Mouse (Mus musculus) neural tube, embryonic 11.5 days (tissue): ENCODE measurements around the gene Zfpl1. TPM values are rescaled to one million over a fixed set of nuclear protein-coding genes. Genes with fewer than 3 reads are reported as not detected.

Experiments
- ATAC-seq: fragments of 200-750 bp; cut with Nextera tagmentation; 2 replicates; pipeline ENCODE4 v1.8.0; 2017; ENCODE audit warnings: moderate number of reproducible peaks, mild to moderate bottlenecking, moderate TSS enrichment, moderate library complexity; ENCODE audit not compliant: insufficient read depth, low FRiP score, low TSS enrichment
- DNase-seq: peaks from one replicate; pipeline ENCODE4 v3.0.0-alpha.2; 2015; ENCODE audit warnings: low spot score
- H3K27ac ChIP-seq: fragments of 300-500 bp; sonication (generic); 2 replicates; pipeline ENCODE4 v1.5.1; 2014; ENCODE audit warnings: low read depth, mild to moderate bottlenecking, low read length
- H3K27me3 ChIP-seq: fragments of 300-500 bp; sonication (generic); 2 replicates; pipeline ENCODE4 v1.6.1; 2014; ENCODE audit warnings: mild to moderate bottlenecking, low read length, mixed read lengths; ENCODE audit not compliant: control insufficient read depth, insufficient read depth
- H3K36me3 ChIP-seq: fragments of 300-500 bp; sonication (generic); 2 replicates; pipeline ENCODE4 v1.6.1; 2014; ENCODE audit warnings: mild to moderate bottlenecking, low read length, moderate library complexity, mixed read lengths; ENCODE audit not compliant: control insufficient read depth, insufficient read depth
- H3K4me1 ChIP-seq: fragments of 300-500 bp; sonication (generic); 2 replicates; pipeline ENCODE4 v1.6.1; 2014; ENCODE audit warnings: low read length, mixed read lengths; ENCODE audit not compliant: control insufficient read depth, insufficient read depth
- H3K4me2 ChIP-seq: fragments of 300-500 bp; sonication (generic); 2 replicates; pipeline ENCODE4 v1.6.1; 2014; ENCODE audit warnings: low read depth, mild to moderate bottlenecking, moderate library complexity
- H3K4me3 ChIP-seq: fragments of 300-500 bp; sonication (generic); 2 replicates; pipeline ENCODE4 v1.5.1; 2014; ENCODE audit warnings: low read depth, low read length
- H3K9ac ChIP-seq: fragments of 300-500 bp; sonication (generic); 2 replicates; pipeline ENCODE4 v1.6.1; 2014; ENCODE audit warnings: mild to moderate bottlenecking, low read length
- H3K9me3 ChIP-seq: fragments of 300-500 bp; sonication (generic); 2 replicates; pipeline ENCODE4 v1.6.1; 2016; ENCODE audit warnings: low read length; ENCODE audit not compliant: control insufficient read depth
- WGBS: fragments of 180-500 bp; shearing (Covaris S2); extraction: QIAGEN DNeasy Blood & Tissue Kit; methylation state at CpG from one replicate; pipeline ENCODE4 v1.1.7; 2014; 5-methylcytosine and 5-hydroxymethylcytosine counted together
- polyA plus RNA-seq: library from polyadenylated mRNA; unstranded; fragments of >200 nt; fragmentation: Nextera tagmentation; extraction: Ambion mirVana; gene quantifications from 2 replicates; pipeline ENCODE4 v1.2.1, GENCODE M21; 2014

The Zfpl1 gene
- polyA plus RNA-seq, 1 experiment from 2014 or later, result 74.3 TPM

DNA sequence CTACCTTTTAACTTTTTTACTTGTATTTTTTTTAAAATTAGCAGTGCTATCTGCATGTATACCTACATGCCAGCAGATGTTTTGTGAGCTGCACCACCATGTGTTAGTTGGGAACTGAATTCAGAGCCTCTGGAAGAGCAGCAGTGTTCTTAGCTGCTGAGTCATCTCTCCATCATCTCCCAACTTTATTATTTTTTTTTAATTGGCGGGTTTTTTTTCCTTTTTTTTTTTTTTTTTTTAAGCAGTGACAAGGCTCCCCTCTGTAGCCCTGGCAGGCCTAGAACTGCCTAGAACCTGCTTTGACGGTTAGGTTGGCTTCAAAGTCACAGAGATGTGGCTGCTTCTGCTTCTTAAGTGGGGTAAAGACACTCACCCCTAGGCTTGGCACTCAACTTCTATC is 40.1 kb upstream of the Zfpl1 start:
- H3K9ac ChIP-seq, result no peak overlapping the region

GRCm38 (mm10) chr19:6123330-6123729 is 38.6 kb upstream of the Zfpl1 start:
- Histone ChIP-seq H3K9ac (no peak overlapping the region), H3K4me1 (no peaks in the 10 kb centered on the region), H3K27ac (peak overlapping the region; percentile 62), H3K9me3 (no peaks in the 10 kb centered on the region; the same call in 1 of the 2 replicates), H3K27me3 (no peaks in the 10 kb centered on the region), H3K4me3 (no peak overlapping the region), H3K36me3 (no peaks in the 10 kb centered on the region), H3K4me2 (no peak overlapping the region)
- no peak for DNase-seq
- ATAC-seq, result no peak
- WGBS, result 65% methylated on average over 8 of the region's 8 CpGs

More for the DNA sequence above, 40.1 kb upstream of the Zfpl1 start:
- Histone ChIP-seq H3K9me3 (no peaks in the 10 kb centered on the region; the same call in 1 of the 2 replicates), H3K27ac (no peak overlapping the region), H3K4me3 (no peak overlapping the region), H3K4me2 (no peak overlapping the region), H3K27me3 (no peaks in the 10 kb centered on the region), H3K4me1 (no peaks in the 10 kb centered on the region), H3K36me3 (no peaks in the 10 kb centered on the region)
- WGBS, result 83% methylated on average over 2 of the region's 2 CpGs
- ATAC-seq, result no peak
- no peak for DNase-seq

- no peak overlapping the region for H3K9ac ChIP-seq
These were observed 37.0 kb upstream of the Zfpl1 start for GRCm38 (mm10) chr19:6121761-6122160.

DNA sequence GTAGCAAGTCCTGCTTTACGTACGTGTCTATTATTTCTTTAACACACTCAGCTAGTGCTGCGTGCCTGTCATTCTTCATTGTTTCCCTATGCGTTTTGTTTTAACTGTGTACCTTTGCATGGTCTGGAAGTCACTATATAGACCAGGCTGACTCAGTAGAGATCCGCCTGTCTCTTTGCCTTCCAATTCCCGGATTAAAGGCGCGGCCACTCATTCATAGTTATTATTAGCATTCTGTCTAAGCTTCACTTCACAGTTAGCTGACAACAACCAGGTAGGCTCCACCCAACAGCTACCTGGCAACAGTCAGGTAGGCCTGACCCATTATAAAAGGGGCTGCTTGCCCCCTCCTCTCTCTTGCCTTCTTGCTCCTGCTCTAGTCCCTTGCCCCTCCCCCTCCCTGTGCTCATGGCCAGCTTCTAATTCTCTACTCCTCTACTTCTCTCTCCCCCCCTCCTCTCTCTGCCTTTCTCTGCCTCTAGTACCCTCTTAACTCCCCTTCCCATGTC is 34.0 kb upstream of the Zfpl1 start:
- Histone ChIP-seq H3K9ac (peak overlapping the region; percentile 87), H3K4me3 (peak overlapping the region; percentile 81), H3K36me3 (peaks cover 11% of the 10 kb centered on the region), H3K27ac (peak overlapping the region; percentile 94), H3K4me1 (peaks cover 7% of the 10 kb centered on the region; the same call in 1 of the 2 replicates), H3K27me3 (no peaks in the 10 kb centered on the region), H3K9me3 (no peaks in the 10 kb centered on the region), H3K4me2 (peak overlapping the region; percentile 92)
- ATAC-seq, result 0 out of 2 replicates have a peak, but pooled peaks have one; percentile 8
- whole genome bisulfite sequencing, result 3% methylated on average over 8 of the region's 8 CpGs
- DNase-seq, result peak; percentile 40

More at GRCm38 (mm10) chr19:6121761-6122160, 37.0 kb upstream of the Zfpl1 start:
- DNase-seq (no peak), ATAC-seq (no peak)
- no peaks in the 10 kb centered on the region; the same call in 1 of the 2 replicates for H3K9me3 ChIP-seq
- H3K27ac ChIP-seq, result no peak overlapping the region
- WGBS, result 29% methylated on average over 18 of the region's 19 CpGs
- H3K27me3 ChIP-seq, result no peaks in the 10 kb centered on the region
- H3K4me3 ChIP-seq, result no peak overlapping the region
- no peak overlapping the region for H3K4me2 ChIP-seq
- peaks cover 4% of the 10 kb centered on the region; the same call in 1 of the 2 replicates for H3K4me1 ChIP-seq
- H3K36me3 ChIP-seq, result no peaks in the 10 kb centered on the region

DNA sequence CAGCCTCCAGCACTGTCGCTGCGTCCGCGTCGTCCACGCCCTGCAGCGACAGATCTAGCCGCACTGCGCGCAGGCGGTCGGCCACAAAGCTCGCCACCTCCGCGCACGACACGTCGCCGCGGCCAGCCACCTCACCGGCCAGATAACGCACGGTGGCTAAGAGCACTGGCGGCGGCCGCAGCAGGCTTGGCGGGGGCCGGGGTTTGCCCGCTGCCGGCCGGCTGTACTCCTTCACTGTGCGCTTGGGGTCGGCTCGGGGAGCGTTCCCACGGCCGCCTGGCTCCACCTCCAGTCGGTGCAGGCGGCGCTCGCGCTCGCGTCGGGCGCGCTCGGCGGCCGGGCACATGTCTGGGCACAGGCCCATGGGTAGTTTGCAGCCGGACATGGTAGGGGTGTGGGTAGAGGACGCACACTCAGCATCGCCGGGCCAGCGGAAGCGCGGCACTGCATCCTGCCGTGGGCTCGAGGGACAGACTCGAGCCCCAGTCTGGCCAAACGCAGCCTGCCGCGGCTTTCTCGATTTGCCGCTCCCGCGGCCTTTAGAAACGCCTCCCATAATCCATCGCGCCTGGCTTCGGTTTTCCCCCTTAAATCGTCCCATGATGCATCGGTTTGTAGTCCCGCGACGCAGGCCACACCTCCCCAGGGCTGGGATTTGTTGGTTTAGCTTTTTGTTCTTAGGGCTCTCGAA is 33.4 kb upstream of the Zfpl1 start, which contains the start of gene Sac3d1:
Sac3d1 (minus strand) TSS at position 665 of the 691 bp plus-strand sequence.
- H3K36me3 ChIP-seq, result peaks cover 11% of the 10 kb centered on the region
- H3K9me3 ChIP-seq, result no peaks in the 10 kb centered on the region
- peak within 1 kb of the TSS; percentile 94 for H3K27ac ChIP-seq
- H3K4me3 ChIP-seq, result peak within 1 kb of the TSS; percentile 81
- DNase-seq, result peak; percentile 94
- no peaks in the 10 kb centered on the region for H3K27me3 ChIP-seq
- peak; percentile 88 for ATAC-seq
- H3K4me1 ChIP-seq, result peaks cover 7% of the 10 kb centered on the region; the same call in 1 of the 2 replicates
- H3K4me2 ChIP-seq, result peak within 1 kb of the TSS; percentile 92
- peak within 1 kb of the TSS; percentile 87 for H3K9ac ChIP-seq
- WGBS, result under 1% methylated on average over 77 of the region's 77 CpGs

GRCm38 (mm10) chr19:6117346-6117985 is 32.7 kb upstream of the Zfpl1 start:
- no peaks in the 10 kb centered on the region for H3K27me3 ChIP-seq
- peaks cover 7% of the 10 kb centered on the region; the same call in 1 of the 2 replicates for H3K4me1 ChIP-seq
- peaks cover 11% of the 10 kb centered on the region for H3K36me3 ChIP-seq
- 6% methylated on average over 32 of the region's 32 CpGs for WGBS
- no peak for DNase-seq
- ATAC-seq, result no peak; the same call in 1 of the 2 replicates
- peak overlapping the region; percentile 81 for H3K4me3 ChIP-seq
- no peaks in the 10 kb centered on the region for H3K9me3 ChIP-seq
- H3K9ac ChIP-seq, result peak overlapping the region; percentile 87
- H3K4me2 ChIP-seq, result peak overlapping the region; percentile 92
- peak overlapping the region; percentile 94 for H3K27ac ChIP-seq

DNA sequence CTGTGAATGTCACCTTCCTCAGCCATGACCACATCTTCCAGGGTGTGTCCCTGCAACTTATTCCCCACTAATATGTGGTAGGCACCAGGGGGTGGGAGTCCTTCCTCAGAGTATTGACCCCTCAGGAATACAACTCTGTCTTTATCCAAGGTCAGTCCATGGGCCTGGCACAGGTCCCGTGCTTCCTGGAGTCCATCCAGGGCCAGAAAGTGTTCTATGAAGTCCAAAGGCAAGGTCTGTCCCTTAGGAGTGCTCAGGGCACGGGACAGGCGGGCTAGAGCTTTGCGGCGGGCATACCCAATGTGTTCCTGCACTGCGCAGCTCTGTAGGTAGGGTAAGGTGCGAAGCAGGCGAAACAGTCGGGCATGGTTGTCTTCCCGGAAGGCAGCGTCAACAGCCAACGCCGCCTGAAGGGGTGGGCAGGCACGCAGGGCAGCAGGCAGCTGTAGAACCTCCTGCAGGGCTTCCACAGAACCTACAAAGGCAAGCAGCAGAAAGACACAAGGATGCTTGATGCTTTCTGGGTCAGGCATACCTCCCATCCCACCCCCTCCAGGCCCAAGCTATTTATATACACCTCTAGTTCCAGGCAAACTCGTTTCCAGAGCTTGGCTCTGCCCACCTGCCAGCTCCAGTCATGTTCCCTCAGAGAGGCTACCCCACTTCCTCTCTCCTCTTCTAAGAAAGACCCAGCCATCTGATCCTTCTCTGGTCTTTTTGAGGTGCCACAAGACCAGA is 31.5 kb upstream of the Zfpl1 start:
- Histone ChIP-seq H3K4me3 (no peak overlapping the region), H3K4me1 (peaks cover 7% of the 10 kb centered on the region; the same call in 1 of the 2 replicates), H3K9ac (peak overlapping the region; percentile 6; the same call in 1 of the 2 replicates), H3K27me3 (no peaks in the 10 kb centered on the region), H3K36me3 (peaks cover 11% of the 10 kb centered on the region), H3K9me3 (no peaks in the 10 kb centered on the region), H3K4me2 (0 out of 2 replicates have a peak overlapping the region, but pooled peaks have one; percentile 0), H3K27ac (no peak overlapping the region)
- ATAC-seq (no peak), DNase-seq (no peak)
- WGBS, result 93% methylated on average over 15 of the region's 15 CpGs

GRCm38 (mm10) chr19:6113116-6113515 is 28.4 kb upstream of the Zfpl1 start:
- Histone ChIP-seq H3K4me2 (no peak overlapping the region), H3K27me3 (no peaks in the 10 kb centered on the region), H3K9ac (no peak overlapping the region), H3K36me3 (peaks cover 11% of the 10 kb centered on the region), H3K4me1 (peaks cover 7% of the 10 kb centered on the region; the same call in 1 of the 2 replicates), H3K4me3 (no peak overlapping the region), H3K9me3 (no peaks in the 10 kb centered on the region), H3K27ac (no peak overlapping the region)
- DNase-seq (no peak), ATAC-seq (no peak)
- 68% methylated on average over 6 of the region's 6 CpGs for WGBS
